Mouse (Mus musculus): ENCODE measurements around the gene Atic. TPM values are rescaled to one million over a fixed set of nuclear protein-coding genes. Genes with fewer than 3 reads are reported as not detected.

Gene Atic
- polyA plus RNA-seq, 1 experiment = 16.6 TPM

DNA sequence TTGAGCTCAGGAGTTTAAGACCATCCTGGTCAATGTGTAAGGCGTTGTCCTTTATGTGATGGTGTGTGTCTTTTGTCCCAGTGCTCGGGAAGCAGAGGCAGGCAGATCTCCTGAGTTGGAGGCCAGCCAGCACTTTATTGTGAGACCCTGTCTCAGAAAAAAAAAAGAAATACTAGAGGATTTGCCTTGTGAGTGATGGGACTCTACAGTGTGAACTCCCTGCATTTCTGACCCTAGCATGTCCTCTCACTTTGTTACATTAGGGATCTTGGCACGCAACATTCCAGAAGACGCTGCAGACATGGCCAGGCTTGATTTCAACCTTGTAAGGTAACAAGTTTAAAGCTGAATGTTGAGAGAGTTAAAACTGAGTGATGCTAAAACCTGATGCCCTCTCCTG, 3.7 kb downstream of the Atic start:
- H3K4me1 ChIP-seq (ENCODE audit: control insufficient read depth, insufficient read depth, low read length) = peaks cover 5% of the 10 kb centered on the region
- H3K27ac ChIP-seq (ENCODE audit: insufficient read depth, low read depth, low read length) = no peak overlapping the region
- H3K4me3 ChIP-seq (ENCODE audit: insufficient read depth, low read length) = no peak overlapping the region
- TF ChIP-seq CTCF (IDR thresholded peaks at IDR 0.05; ENCODE audit: low read depth, low read length) (no peak), POLR2A (IDR thresholded peaks at IDR 0.05; ENCODE audit: borderline replicate concordance, low read depth, low read length) (no peak)

DNA sequence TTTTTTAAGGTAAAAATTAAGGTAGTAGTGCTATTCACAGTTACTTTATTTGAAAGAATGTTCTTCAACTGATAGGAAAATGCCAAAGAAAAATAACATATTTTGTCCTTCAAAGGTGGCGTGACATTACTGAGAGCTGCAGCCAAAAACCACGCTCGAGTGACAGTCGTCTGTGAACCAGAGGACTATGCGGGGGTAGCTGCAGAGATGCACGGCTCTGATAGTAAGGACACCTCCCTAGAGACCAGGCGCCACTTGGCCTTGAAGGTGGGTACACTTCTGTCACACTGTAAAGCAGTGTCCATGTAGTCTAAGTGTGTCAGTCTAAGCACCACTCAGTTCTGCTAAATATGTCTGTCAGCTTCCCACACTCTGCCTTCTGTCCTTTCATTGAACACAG, 7.3 kb downstream of the Atic start:
- H3K4me3 ChIP-seq (ENCODE audit: insufficient read depth, low read length) = no peak overlapping the region
- no peak overlapping the region for H3K27ac ChIP-seq (ENCODE audit: insufficient read depth, low read depth, low read length)
- no peaks in the 10 kb centered on the region for H3K4me1 ChIP-seq (ENCODE audit: control insufficient read depth, insufficient read depth, low read length)
- TF ChIP-seq POLR2A (IDR thresholded peaks at IDR 0.05; ENCODE audit: borderline replicate concordance, low read depth, low read length) (no peak), CTCF (IDR thresholded peaks at IDR 0.05; ENCODE audit: low read depth, low read length) (no peak)

GRCm38 (mm10) chr1:71567884-71568605, 11.1 kb downstream of the Atic start:
- Histone ChIP-seq H3K4me1 (ENCODE audit: control insufficient read depth, insufficient read depth, low read length) (no peaks in the 10 kb centered on the region), H3K4me3 (ENCODE audit: insufficient read depth, low read length) (no peak overlapping the region), H3K27ac (ENCODE audit: insufficient read depth, low read depth, low read length) (no peak overlapping the region)
- TF ChIP-seq POLR2A (IDR thresholded peaks at IDR 0.05; ENCODE audit: borderline replicate concordance, low read depth, low read length) (no peak), CTCF (IDR thresholded peaks at IDR 0.05; ENCODE audit: low read depth, low read length) (no peak)

DNA sequence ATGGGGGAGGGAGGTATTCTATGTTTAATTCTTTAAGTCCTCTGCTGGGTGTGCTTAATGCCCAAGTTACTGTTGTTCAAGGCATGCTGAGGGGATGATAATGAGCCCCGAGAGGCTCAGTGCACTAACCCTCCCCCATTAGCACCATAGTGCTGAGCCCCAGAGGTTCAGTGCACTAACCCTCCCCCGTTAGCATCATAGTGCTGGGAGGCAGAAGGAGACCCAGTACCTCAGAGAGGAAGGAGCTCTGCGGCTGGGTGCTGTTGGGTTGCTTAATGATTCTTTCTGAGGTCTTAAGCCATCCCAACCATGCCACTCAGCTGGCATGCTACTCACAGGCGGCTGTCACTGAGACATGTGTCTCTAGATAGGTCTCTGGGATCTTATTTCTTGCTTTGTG, 13.2 kb downstream of the Atic start:
- no peak overlapping the region for H3K4me3 ChIP-seq (ENCODE audit: insufficient read depth, low read length)
- TF ChIP-seq CTCF (IDR thresholded peaks at IDR 0.05; ENCODE audit: low read depth, low read length) = no peak

DNA sequence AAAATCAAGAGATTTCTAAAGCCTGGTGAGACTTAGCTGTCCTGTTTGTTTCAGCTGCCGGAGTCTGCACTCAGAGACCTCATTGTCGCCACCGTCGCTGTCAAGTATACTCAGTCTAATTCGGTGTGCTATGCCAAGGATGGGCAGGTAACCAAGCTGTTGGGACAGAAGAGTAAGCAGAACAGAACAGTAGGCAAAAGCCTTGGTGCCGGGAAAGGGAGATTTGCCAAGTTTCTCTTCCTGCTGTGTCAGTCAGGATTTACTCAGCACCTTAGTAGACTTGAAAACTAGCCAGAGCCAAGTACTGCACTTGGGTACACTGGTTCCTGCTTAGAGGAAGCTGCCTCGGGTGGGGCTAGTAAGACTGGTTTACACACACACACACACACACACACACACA, 19.0 kb downstream of the Atic start:
- no peak for TF ChIP-seq POLR2A (IDR thresholded peaks at IDR 0.05; ENCODE audit: borderline replicate concordance, low read depth, low read length)
- TF ChIP-seq CTCF (IDR thresholded peaks at IDR 0.05; ENCODE audit: low read depth, low read length) = no peak
- Histone ChIP-seq H3K4me1 (ENCODE audit: control insufficient read depth, insufficient read depth, low read length) (no peaks in the 10 kb centered on the region), H3K27ac (ENCODE audit: insufficient read depth, low read depth, low read length) (no peak overlapping the region), H3K4me3 (ENCODE audit: insufficient read depth, low read length) (no peak overlapping the region)

More for the DNA sequence above, 13.2 kb downstream of the Atic start:
- H3K4me1 ChIP-seq (ENCODE audit: control insufficient read depth, insufficient read depth, low read length) = no peaks in the 10 kb centered on the region
- H3K27ac ChIP-seq (ENCODE audit: insufficient read depth, low read depth, low read length) = no peak overlapping the region

GRCm38 (mm10) chr1:71576837-71577236, 19.9 kb downstream of the Atic start:
- H3K4me1 ChIP-seq (ENCODE audit: control insufficient read depth, insufficient read depth, low read length) = no peaks in the 10 kb centered on the region
- TF ChIP-seq CTCF (IDR thresholded peaks at IDR 0.05; ENCODE audit: low read depth, low read length) = no peak
- no peak overlapping the region for H3K4me3 ChIP-seq (ENCODE audit: insufficient read depth, low read length)
- H3K27ac ChIP-seq (ENCODE audit: insufficient read depth, low read depth, low read length) = no peak overlapping the region

DNA sequence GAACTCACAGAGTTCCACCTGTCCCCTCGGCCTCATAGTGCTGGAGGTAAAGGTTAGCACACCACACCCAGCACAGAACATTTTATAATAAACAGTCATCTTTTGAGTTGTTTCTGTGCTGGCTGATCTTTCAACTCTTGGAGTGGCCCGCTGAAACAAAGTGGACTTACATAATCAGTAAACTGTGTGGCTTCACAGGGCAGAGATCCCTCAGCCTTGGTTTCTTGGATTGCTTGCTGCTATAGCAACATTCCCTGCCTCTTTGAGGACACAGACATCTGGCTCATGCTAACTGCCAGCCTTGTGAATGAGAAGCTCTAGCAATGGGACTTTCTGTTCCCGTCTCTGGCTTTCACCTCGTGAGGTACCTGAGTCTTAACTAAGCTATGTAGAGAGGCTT, 22.6 kb downstream of the Atic start:
- H3K4me3 ChIP-seq (ENCODE audit: insufficient read depth, low read length) = no peak overlapping the region
- no peak overlapping the region for H3K27ac ChIP-seq (ENCODE audit: insufficient read depth, low read depth, low read length)
- H3K4me1 ChIP-seq (ENCODE audit: control insufficient read depth, insufficient read depth, low read length) = no peaks in the 10 kb centered on the region
- TF ChIP-seq POLR2A (IDR thresholded peaks at IDR 0.05; ENCODE audit: borderline replicate concordance, low read depth, low read length) (no peak), CTCF (IDR thresholded peaks at IDR 0.05; ENCODE audit: low read depth, low read length) (no peak)

- Histone ChIP-seq H3K4me1 (ENCODE audit: control insufficient read depth, insufficient read depth, low read length) (no peaks in the 10 kb centered on the region), H3K27ac (ENCODE audit: insufficient read depth, low read depth, low read length) (no peak overlapping the region), H3K4me3 (ENCODE audit: insufficient read depth, low read length) (no peak overlapping the region)
- TF ChIP-seq CTCF (IDR thresholded peaks at IDR 0.05; ENCODE audit: low read depth, low read length) = no peak
- TF ChIP-seq POLR2A (IDR thresholded peaks at IDR 0.05; ENCODE audit: borderline replicate concordance, low read depth, low read length) = no peak
Measured at GRCm38 (mm10) chr1:71580408-71580807, 23.5 kb downstream of the Atic start.

DNA sequence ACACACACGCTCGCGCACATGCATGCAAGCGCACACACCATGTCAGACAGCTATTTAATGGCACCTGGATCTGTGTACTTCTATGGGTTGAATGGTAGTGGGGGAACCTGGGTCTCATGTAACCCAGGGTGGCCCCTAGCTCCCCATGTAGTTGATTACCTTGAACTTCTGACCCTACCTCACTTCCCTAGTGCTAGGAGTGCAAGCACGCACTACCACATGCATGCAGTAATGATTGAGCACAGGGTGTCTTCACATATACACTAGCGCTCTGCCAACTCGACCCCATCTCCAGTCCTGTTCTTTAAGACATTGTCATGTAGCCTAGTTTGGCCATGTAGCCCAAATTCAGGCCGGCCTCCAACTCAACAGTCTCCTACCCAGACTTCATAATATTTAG, 26.4 kb downstream of the Atic start:
- no peaks in the 10 kb centered on the region for H3K4me1 ChIP-seq (ENCODE audit: control insufficient read depth, insufficient read depth, low read length)
- no peak overlapping the region for H3K4me3 ChIP-seq (ENCODE audit: insufficient read depth, low read length)
- H3K27ac ChIP-seq (ENCODE audit: insufficient read depth, low read depth, low read length) = no peak overlapping the region
- no peak for TF ChIP-seq POLR2A (IDR thresholded peaks at IDR 0.05; ENCODE audit: borderline replicate concordance, low read depth, low read length)
- TF ChIP-seq CTCF (IDR thresholded peaks at IDR 0.05; ENCODE audit: low read depth, low read length) = no peak

- Histone ChIP-seq H3K4me1 (ENCODE audit: control insufficient read depth, insufficient read depth, low read length) (no peaks in the 10 kb centered on the region), H3K27ac (ENCODE audit: insufficient read depth, low read depth, low read length) (no peak overlapping the region), H3K4me3 (ENCODE audit: insufficient read depth, low read length) (no peak overlapping the region)
- TF ChIP-seq CTCF (IDR thresholded peaks at IDR 0.05; ENCODE audit: low read depth, low read length) = no peak
- no peak for TF ChIP-seq POLR2A (IDR thresholded peaks at IDR 0.05; ENCODE audit: borderline replicate concordance, low read depth, low read length)
Measured at GRCm38 (mm10) chr1:71583900-71584299, 26.9 kb downstream of the Atic start.

GRCm38 (mm10) chr1:71586658-71587057, 29.7 kb downstream of the Atic start:
- H3K27ac ChIP-seq (ENCODE audit: insufficient read depth, low read depth, low read length) = no peak overlapping the region
- no peak overlapping the region for H3K4me3 ChIP-seq (ENCODE audit: insufficient read depth, low read length)
- no peak for TF ChIP-seq CTCF (IDR thresholded peaks at IDR 0.05; ENCODE audit: low read depth, low read length)
- TF ChIP-seq POLR2A (IDR thresholded peaks at IDR 0.05; ENCODE audit: borderline replicate concordance, low read depth, low read length) = no peak
- H3K4me1 ChIP-seq (ENCODE audit: control insufficient read depth, insufficient read depth, low read length) = no peaks in the 10 kb centered on the region

Measured in bone marrow macrophage, adult 2 months (primary cell).